Mouse (Mus musculus): ENCODE data around the gene Cxcl13. TPM values are rescaled to one million over a fixed set of nuclear protein-coding genes. Genes with fewer than 3 reads are reported as not detected.

The Cxcl13 gene
- 0.20 and 1.8 TPM in 2 replicates for polyA plus RNA-seq (2012; rRNA removed)

DNA sequence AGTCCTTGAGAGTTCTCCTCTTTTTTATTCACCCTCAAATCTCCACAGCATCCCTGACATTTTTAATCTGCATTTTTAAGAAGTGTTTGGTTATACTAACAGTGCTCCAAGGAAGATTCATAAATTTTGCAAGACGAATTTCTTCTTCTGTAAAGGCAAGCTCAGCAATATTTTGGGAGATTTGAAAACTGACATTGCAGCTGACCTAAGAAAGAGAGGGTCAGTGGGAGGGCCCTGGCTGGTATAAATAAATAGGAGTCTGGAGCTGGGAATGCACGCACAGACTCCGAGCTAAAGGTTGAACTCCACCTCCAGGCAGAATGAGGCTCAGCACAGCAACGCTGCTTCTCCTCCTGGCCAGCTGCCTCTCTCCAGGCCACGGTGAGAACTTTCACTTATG is at the start of gene Cxcl13:
Gene Cxcl13 (plus strand): TSS at position 301 of the 400 bp plus-strand sequence.
- Histone ChIP-seq H3K27ac (ENCODE audit: insufficient read depth, low read depth, low read length) (no peak within 1 kb of the TSS), H3K4me1 (ENCODE audit: control insufficient read depth, insufficient read depth, low read length) (no peaks in the 10 kb centered on the region), H3K4me3 (ENCODE audit: insufficient read depth, low read depth, low read length) (no peak within 1 kb of the TSS), H3K36me3 (ENCODE audit: control insufficient read depth, insufficient read depth, low read length) (no peaks in the 10 kb centered on the region), H3K27me3 (replicated peaks; ENCODE audit: control insufficient read depth, insufficient read depth, low read length) (no peaks in the 10 kb centered on the region)
- DNase-seq: no peak
- TF ChIP-seq CTCF (conservative IDR thresholded peaks at IDR 0.05; ENCODE audit: insufficient read depth, insufficient read length, low read depth, low read length) (no peak), POLR2A (IDR thresholded peaks at IDR 0.05; ENCODE audit: low read depth, low read length) (no peak)
- WGBS: 44% methylated on average over 5 of the region's 5 CpGs

GRCm38 (mm10) chr5:95911006-95911405 is 45.7 kb upstream of the Cxcl13 start:
- H3K27me3 ChIP-seq (replicated peaks; ENCODE audit: control insufficient read depth, insufficient read depth, low read length): no peaks in the 10 kb centered on the region
- no peaks in the 10 kb centered on the region for H3K36me3 ChIP-seq (ENCODE audit: control insufficient read depth, insufficient read depth, low read length)
- WGBS: 74% methylated on average over 1 of the region's 1 CpGs
- no peaks in the 10 kb centered on the region for H3K4me1 ChIP-seq (ENCODE audit: control insufficient read depth, insufficient read depth, low read length)
- DNase-seq: no peak
- TF ChIP-seq POLR2A (IDR thresholded peaks at IDR 0.05; ENCODE audit: low read depth, low read length): no peak
- TF ChIP-seq CTCF (conservative IDR thresholded peaks at IDR 0.05; ENCODE audit: insufficient read depth, insufficient read length, low read depth, low read length): no peak
- H3K4me3 ChIP-seq (ENCODE audit: insufficient read depth, low read depth, low read length): no peak overlapping the region
- no peak overlapping the region for H3K27ac ChIP-seq (ENCODE audit: insufficient read depth, low read depth, low read length)

GRCm38 (mm10) chr5:95918491-95918890 is 38.3 kb upstream of the Cxcl13 start:
- H3K4me1 ChIP-seq (ENCODE audit: control insufficient read depth, insufficient read depth, low read length): no peaks in the 10 kb centered on the region

DNA sequence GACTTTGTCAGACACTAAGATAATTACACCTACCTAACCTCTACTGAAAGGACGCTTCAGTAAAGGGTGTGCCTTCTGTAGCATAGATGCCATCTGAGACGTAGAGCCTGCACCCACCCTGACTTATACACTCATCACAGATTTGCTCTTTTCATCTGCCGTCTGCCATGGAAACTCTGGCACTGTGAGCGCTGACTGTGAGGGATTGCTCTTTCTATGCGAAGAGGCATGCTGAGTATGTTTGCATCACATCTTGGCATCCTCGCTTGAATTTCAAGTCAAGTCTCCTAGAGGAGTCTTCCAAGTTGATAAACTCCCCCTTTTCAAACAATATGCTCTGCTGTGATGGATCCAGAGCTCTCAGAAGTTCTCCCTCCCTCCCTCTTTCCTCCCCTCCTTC is 32.7 kb upstream of the Cxcl13 start:
- Histone ChIP-seq H3K27me3 (replicated peaks; ENCODE audit: control insufficient read depth, insufficient read depth, low read length) (no peaks in the 10 kb centered on the region), H3K4me3 (ENCODE audit: insufficient read depth, low read depth, low read length) (no peak overlapping the region), H3K36me3 (ENCODE audit: control insufficient read depth, insufficient read depth, low read length) (no peaks in the 10 kb centered on the region), H3K4me1 (ENCODE audit: control insufficient read depth, insufficient read depth, low read length) (no peaks in the 10 kb centered on the region), H3K27ac (ENCODE audit: insufficient read depth, low read depth, low read length) (no peak overlapping the region)
- DNase-seq: no peak
- 83% methylated on average over 6 of the region's 6 CpGs for WGBS
- TF ChIP-seq CTCF (conservative IDR thresholded peaks at IDR 0.05; ENCODE audit: insufficient read depth, insufficient read length, low read depth, low read length): no peak
- TF ChIP-seq POLR2A (IDR thresholded peaks at IDR 0.05; ENCODE audit: low read depth, low read length): no peak

More at GRCm38 (mm10) chr5:95918491-95918890, 38.3 kb upstream of the Cxcl13 start:
- TF ChIP-seq CTCF (conservative IDR thresholded peaks at IDR 0.05; ENCODE audit: insufficient read depth, insufficient read length, low read depth, low read length): no peak
- TF ChIP-seq POLR2A (IDR thresholded peaks at IDR 0.05; ENCODE audit: low read depth, low read length): no peak
- no peak for DNase-seq
- Histone ChIP-seq H3K36me3 (ENCODE audit: control insufficient read depth, insufficient read depth, low read length) (no peaks in the 10 kb centered on the region), H3K27me3 (replicated peaks; ENCODE audit: control insufficient read depth, insufficient read depth, low read length) (no peaks in the 10 kb centered on the region), H3K4me3 (ENCODE audit: insufficient read depth, low read depth, low read length) (no peak overlapping the region), H3K27ac (ENCODE audit: insufficient read depth, low read depth, low read length) (no peak overlapping the region)
- WGBS: 69% methylated on average over 6 of the region's 6 CpGs

DNA sequence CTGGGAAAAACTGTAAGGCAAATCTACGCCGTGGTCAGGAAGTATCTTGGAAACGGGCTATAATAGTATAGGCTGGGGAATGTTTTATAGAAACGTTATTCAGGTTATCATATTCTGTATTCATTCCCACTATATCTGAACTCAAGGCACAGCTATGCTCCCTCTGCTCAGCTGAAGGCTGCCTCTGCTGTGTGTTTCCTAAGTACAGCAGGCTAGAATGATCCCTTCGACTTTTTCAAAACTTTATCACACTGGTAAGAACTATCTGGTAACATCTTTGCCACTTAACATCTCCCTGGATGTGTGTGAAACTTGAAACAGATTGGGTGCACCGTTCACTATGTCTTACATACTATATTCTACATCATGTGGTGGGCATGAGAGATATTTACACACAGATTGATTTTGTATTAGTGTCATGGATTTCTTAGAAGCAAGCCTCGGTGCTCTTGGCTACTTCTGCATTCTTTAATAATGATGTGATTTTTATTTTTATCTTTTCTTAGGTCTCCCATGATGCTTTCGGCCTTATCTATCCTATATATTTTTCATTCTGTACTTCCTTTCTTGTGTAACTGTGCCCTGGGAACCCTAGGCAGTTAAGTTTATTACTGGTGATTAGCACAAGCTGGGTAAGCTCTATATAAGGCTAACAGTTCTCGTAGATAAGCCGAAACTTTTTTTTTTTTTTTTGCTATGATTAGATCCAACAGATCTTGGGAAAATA is 31.4 kb upstream of the Cxcl13 start:
- no peak overlapping the region for H3K4me3 ChIP-seq (ENCODE audit: insufficient read depth, low read depth, low read length)
- WGBS: 84% methylated on average over 10 of the region's 10 CpGs
- no peaks in the 10 kb centered on the region for H3K27me3 ChIP-seq (replicated peaks; ENCODE audit: control insufficient read depth, insufficient read depth, low read length)
- no peaks in the 10 kb centered on the region for H3K36me3 ChIP-seq (ENCODE audit: control insufficient read depth, insufficient read depth, low read length)
- no peak overlapping the region for H3K27ac ChIP-seq (ENCODE audit: insufficient read depth, low read depth, low read length)
- no peak for DNase-seq
- TF ChIP-seq POLR2A (IDR thresholded peaks at IDR 0.05; ENCODE audit: low read depth, low read length): no peak
- TF ChIP-seq CTCF (conservative IDR thresholded peaks at IDR 0.05; ENCODE audit: insufficient read depth, insufficient read length, low read depth, low read length): no peak
- H3K4me1 ChIP-seq (ENCODE audit: control insufficient read depth, insufficient read depth, low read length): no peaks in the 10 kb centered on the region

DNA sequence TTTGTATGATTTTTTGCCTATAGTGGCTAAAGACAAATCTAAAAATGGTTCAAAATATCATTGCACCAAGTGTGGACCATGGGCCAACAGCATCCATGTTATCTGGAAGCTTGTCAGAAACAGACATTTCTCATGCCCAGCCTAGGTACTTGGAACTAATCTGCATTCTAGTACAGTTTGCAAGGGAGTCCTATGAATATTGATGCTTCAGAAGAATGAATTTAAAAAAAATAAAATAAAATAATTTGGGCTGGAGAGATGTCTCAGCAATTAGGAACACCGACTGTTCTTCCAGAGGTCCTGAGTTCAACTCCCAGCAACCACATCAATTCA is 30.9 kb upstream of the Cxcl13 start:
- H3K27me3 ChIP-seq (replicated peaks; ENCODE audit: control insufficient read depth, insufficient read depth, low read length): no peaks in the 10 kb centered on the region
- H3K27ac ChIP-seq (ENCODE audit: insufficient read depth, low read depth, low read length): no peak overlapping the region
- H3K4me3 ChIP-seq (ENCODE audit: insufficient read depth, low read depth, low read length): no peak overlapping the region
- H3K36me3 ChIP-seq (ENCODE audit: control insufficient read depth, insufficient read depth, low read length): no peaks in the 10 kb centered on the region
- 96% methylated on average over 1 of the region's 1 CpGs for WGBS
- H3K4me1 ChIP-seq (ENCODE audit: control insufficient read depth, insufficient read depth, low read length): no peaks in the 10 kb centered on the region
- no peak for DNase-seq
- TF ChIP-seq CTCF (conservative IDR thresholded peaks at IDR 0.05; ENCODE audit: insufficient read depth, insufficient read length, low read depth, low read length) (no peak), POLR2A (IDR thresholded peaks at IDR 0.05; ENCODE audit: low read depth, low read length) (no peak)

DNA sequence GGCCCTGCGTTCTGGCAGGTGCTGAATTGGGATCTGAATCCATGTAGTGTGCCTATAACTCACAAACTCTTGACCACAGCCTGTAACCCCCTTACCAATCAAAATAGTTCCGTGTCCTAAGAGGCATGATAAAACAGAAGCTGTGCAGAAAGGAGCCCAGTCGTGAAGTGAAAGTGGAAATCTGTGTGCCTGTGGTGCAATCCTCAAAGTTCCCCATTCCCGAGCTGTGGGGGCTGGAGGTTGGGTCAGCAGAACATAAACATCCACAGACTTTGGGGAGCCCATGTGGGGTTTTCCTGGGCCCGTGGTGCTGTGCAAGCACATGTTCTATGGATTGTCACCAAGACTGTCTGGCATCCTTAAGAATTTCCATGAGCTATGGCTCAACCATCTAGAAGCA is 21.7 kb upstream of the Cxcl13 start:
- H3K27ac ChIP-seq (ENCODE audit: insufficient read depth, low read depth, low read length): no peak overlapping the region
- H3K27me3 ChIP-seq (replicated peaks; ENCODE audit: control insufficient read depth, insufficient read depth, low read length): 0 out of 2 replicates have a peak, but pooled peaks cover 1% of the 10 kb centered on the region
- H3K4me3 ChIP-seq (ENCODE audit: insufficient read depth, low read depth, low read length): no peak overlapping the region
- no peak for DNase-seq
- TF ChIP-seq CTCF (conservative IDR thresholded peaks at IDR 0.05; ENCODE audit: insufficient read depth, insufficient read length, low read depth, low read length) (no peak), POLR2A (IDR thresholded peaks at IDR 0.05; ENCODE audit: low read depth, low read length) (no peak)
- H3K4me1 ChIP-seq (ENCODE audit: control insufficient read depth, insufficient read depth, low read length): no peaks in the 10 kb centered on the region
- 69% methylated on average over 5 of the region's 5 CpGs for WGBS
- no peaks in the 10 kb centered on the region for H3K36me3 ChIP-seq (ENCODE audit: control insufficient read depth, insufficient read depth, low read length)

All from kidney, adult 2 months (tissue).